Mouse (Mus musculus): ENCODE data around the gene Ift20.
"Not testable (repeated sequence)": the region's sequence is repeated elsewhere in the genome, so short reads cannot be mapped to it uniquely, and the experiment has no call there.

Gene Ift20

GRCm38 (mm10) chr11:78522481-78522997 is 13.6 kb upstream of the Ift20 start:
- in situ Hi-C loops (cut with MseI, MboI) = no loop called here

DNA sequence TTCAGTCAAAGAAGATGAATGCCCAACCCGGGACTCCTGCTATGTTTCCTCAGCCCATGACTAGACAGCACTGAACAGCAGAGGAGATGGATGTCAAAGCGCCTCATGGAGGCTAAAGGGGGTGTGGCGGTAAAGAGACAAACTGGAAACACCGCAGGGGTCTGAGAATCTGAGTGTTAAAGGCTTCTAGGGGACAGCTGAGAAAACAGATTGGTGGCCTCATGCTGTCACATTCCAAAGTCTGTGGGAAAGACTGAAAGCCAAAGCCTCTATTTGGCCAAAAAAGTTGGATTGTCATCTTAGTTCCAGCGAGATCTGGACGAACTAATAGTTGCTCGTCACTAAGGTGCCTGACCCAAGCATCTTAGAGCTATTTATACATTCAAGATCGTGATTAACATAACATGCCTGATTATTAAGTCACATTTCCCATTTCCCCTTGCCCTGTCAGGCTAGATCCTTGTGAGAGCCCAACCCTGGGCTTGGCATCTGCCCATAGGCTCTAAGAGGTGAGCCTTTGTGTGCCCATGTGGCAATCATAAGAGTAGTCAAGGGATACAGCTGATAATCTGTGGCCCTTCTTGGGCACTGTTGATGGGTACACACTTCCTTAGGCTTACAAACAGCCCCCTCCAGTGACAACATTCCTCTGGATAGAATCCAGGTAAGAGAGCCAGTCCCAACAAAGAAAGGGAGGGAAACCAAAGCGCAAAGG is 12.8 kb upstream of the Ift20 start:
- in situ Hi-C loops (cut with MseI, MboI) = no loop called here

DNA sequence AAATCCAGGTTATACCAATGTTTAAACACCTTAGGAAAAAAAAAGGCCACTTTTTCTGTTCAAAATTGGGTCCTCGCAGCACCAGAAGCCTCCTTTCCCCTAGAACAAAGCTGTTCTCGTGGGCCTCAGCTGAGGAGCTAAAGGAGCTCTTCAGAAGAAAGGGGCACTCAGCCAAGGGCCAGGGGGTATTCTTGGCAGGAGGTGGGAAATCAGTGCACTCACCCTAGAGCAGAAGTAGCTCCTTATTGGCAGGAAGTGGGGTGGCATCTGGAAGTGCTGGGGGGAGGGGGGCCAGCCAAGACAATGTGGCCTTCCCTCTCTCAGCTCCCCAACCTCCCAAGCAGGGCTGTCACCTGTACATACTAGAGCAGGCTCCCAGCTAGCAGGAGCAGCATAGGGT is 11.3 kb upstream of the Ift20 start:
- in situ Hi-C loops (cut with MseI, MboI) = no loop called here

GRCm38 (mm10) chr11:78528714-78529113 is 7.4 kb upstream of the Ift20 start:
- in situ Hi-C loops (cut with MseI, MboI) = no loop called here

GRCm38 (mm10) chr11:78530001-78530400 is 6.2 kb upstream of the Ift20 start:
- in situ Hi-C loops (cut with MseI, MboI) = no loop called here

DNA sequence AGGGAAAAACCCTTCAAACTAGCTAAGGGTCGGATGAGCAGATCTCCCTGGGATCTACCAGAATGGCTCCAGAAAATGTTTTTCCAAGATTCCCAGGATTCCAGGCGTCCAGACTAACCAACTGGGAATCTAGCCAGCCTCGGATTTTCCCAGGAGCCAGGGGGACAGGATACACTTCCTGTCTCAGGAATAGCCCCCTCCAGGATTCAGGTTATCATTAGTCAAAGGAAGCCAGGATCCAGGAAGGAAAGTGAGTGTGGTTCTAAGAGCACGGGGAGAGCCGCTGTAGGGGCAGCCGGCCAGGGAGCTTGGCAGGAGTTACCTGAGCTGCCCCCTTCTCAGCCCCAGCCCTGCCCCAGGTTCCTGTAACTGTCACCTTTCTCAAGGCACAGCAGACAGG is 5.1 kb upstream of the Ift20 start:
- in situ Hi-C loops (cut with MseI, MboI) = no loop called here

DNA sequence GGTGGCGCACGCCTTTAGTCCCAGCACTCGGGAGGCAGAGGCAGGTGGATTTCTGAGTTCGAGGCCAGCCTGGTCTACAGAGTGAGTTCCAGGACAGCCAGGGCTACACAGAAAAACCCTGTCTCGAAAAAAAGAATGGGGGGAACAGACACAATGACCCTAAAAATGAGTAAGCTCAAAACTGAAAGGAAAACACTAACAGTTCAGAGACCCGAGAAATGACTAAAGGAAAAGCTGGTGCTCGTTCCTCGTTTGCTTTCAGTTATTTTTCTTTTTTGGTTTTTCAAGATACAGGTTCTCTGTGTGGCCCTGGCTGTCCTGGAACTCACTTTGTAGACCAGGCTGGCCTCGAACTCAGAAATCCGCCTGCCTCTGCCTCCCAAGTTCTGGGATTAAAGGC is 4.6 kb upstream of the Ift20 start:
- in situ Hi-C loops (cut with MseI, MboI) = not testable (repeated sequence)

DNA sequence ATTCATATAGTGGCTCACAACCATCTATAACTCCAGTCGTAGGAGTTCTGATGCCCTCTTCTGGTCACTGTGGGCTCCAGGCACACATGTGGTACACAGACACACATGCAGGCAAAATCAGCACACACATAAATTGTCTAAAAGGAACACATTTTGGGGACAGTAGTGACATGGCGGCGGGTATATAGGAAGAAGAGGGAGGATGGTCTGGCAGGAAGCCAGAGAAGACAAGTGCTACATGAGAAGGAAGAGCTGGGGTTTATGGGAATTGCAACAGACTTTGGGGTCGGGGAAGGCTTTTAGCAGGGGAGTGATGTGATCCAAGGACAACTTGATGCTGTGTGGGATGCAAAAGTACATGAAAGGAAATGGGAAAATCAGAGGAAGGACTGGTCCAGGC is 1.6 kb upstream of the Ift20 start:
- in situ Hi-C loops (cut with MseI, MboI) = no loop called here

DNA sequence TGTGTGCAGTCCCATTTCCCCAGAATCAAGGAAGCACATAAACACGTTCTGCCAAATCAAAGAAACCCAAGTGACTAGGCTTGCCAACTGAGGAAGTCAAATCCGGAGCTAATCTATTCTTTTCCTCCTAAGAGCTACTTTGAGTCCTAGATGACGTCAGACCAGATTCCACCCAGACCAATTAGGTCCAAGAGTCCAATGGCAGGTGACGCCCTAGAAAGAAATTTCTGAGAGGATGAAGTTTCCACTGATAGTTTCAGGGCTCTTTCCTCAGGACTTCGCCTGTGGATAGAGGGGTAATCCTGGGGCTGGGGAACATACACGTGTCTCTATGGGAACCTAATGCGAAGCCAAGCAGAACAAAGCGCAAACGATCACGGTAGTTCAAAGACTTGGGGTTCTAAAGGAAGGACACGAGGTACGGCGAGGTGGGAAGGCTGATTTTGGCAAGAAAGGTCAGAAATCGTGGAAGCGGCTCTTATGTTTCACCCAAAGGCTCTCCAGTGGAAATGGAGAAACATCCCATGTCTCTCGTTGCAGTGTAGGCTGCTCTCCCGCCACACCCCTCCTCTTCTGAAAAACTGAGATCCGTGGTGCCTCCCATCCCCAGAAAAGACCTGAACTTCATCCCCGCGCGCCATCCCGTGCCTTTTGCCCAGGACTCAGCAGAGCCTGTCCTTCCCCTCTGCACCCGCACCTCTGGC is 633 bp upstream of the Ift20 start:
- in situ Hi-C loops (cut with MseI, MboI) = no loop called here

GRCm38 (mm10) chr11:78536690-78537084 is 526 bp downstream of the Ift20 start:
- in situ Hi-C loops (cut with MseI, MboI) = no loop called here

DNA sequence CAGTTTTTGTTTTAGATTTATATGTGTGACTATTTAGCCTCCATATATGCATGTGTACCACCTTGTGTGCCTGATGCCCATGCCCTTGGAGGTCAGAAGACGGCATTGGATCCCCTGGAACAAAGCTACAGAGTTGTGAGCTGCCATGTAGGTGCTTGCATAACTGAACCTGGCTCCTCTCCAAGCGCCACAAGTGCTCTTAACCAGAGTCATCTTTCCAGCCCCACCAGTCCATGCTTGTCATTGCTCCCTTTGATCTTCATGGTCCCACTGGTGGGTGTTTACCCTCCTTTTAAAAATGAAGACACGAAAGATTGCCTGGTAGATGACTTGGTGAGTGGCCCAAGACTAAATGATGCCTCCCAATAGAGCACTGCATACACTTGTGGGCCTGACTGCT is 4.2 kb downstream of the Ift20 start:
- in situ Hi-C loops (cut with MseI, MboI) = no loop called here

DNA sequence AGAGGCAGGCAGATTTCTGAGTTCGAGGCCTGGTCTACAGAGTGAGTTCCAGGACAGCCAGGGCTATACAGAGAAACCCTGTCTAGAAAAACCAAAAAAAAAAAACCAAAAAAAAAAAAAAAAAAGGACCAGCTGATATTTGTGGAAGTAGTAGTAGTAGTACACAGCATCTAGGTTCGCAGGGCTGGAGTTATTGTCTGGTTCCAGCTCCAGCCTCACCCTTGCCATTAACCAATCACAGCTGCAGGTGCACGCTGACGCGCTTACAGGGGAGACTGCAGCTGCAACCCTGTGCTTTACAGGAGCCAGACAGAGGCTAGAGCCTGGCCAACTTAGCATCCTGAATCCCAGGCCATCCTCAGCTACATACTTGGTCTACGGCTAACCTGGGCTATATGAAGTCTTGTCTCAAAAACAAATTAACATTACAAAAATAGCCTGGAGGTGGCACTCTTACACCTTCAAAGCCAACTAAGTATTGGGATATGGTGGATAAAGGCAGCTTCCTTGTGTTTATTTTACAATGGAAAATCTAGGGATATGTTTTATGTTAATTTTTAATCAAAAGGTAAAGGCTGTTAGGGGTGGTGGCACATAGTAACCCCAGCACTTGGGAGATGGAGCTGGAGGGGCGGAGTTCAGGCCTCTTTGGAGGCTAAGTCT is 8.4 kb downstream of the Ift20 start:
- in situ Hi-C loops (cut with MseI, MboI) = no loop called here

- in situ Hi-C loops (cut with MseI, MboI) = no loop called here
Observed at GRCm38 (mm10) chr11:78545181-78545580, 9.0 kb downstream of the Ift20 start.

- in situ Hi-C loops (cut with MseI, MboI) = no loop called here
Observed at GRCm38 (mm10) chr11:78547718-78548460, 11.7 kb downstream of the Ift20 start.

DNA sequence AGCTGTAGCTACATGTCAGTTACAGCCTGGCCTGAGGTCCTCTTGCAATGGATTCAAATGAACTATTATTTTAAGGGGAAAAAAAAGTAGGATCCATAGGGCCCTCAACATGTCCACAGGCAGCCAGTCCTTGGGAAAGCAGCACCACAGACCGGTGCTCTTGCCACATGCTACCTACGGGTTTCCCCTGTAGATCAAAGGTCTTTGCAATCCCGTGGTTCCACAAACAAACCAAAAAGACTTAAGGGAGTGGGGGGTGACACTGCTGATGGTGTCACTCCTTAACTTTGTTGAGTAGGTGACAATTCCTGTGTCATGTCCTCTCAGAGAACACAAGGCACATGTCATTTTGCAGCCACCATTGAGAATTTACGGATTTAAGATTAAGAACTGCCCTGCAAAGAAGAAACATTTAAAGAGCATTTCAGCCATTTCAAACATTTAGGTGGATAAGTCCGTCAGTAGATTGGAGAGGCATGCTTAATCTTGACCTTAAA is 13.4 kb downstream of the Ift20 start:
- in situ Hi-C loops (cut with MseI, MboI) = no loop called here

- in situ Hi-C loops (cut with MseI, MboI) = no loop called here
Observed at GRCm38 (mm10) chr11:78550168-78551058, 14.3 kb downstream of the Ift20 start, which contains the start of gene Tmem97. Gene Tmem97, minus strand, starts transcription at chr11:78550777.

DNA sequence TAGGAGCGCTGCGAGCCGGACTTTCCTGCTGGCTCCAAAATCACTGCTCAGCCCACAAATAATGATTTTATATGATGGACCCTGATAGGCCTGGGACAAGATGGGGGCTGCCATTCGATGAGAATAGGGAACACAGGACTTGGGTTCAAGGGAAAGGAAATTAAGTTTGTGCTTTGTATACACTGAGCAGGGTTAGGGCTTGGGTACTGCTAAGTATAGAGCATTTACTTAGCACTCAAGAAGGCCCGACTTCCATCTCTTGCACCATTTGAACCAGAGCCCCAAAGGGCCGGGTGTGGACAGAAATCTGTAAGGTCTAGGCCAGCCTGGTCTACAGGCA is 14.9 kb downstream of the Ift20 start:
- in situ Hi-C loops (cut with MseI, MboI) = no loop called here

DNA sequence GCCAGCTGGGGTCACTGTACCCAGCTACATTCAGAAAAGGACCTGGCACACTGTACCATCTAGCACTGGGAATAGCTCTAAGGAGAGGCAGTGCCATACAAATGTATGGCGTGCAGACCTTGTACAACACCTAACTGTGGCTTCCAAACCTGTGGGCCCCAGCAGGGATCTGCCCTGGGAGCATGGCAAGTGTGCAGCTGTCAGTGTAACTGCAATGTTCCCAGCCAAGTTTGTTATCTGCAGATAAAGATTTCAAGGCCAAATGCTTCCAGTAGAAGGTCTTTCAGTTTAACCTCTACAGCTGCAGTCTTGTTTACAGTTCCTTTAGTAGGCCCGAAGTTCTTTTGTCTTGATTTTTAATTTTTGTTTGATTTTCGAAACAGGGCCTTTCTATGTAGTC is 19.5 kb downstream of the Ift20 start:
- in situ Hi-C loops (cut with MseI, MboI) = no loop called here

GRCm38 (mm10) chr11:78556070-78556469 is 19.9 kb downstream of the Ift20 start:
- in situ Hi-C loops (cut with MseI, MboI) = no loop called here

- in situ Hi-C loops (cut with MseI, MboI) = no loop called here
Observed at GRCm38 (mm10) chr11:78557241-78557640, 21.1 kb downstream of the Ift20 start.

DNA sequence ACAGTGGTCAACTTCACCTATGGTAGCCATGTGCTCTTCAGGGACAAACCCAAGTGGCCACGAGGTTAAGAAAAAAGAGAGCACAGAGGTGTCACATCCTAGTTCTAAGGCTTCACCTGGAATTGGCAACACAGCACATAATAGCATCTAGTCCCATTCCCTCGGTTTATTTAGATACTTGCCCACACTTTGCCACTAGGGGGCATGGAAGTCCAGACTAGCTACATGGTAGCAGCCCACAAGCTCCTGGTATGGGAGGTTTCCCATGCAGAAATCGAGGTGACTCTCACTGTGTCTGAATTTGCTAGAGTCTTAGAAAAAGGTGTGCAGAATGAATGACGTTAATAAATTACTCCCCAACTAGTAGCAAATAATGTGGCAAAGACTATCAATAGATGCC is 24.3 kb downstream of the Ift20 start:
- in situ Hi-C loops (cut with MseI, MboI) = no loop called here

Measured in mouse trophoblast stem cell (cell line).